Mouse (Mus musculus) midbrain, embryonic 16.5 days (tissue): ENCODE measurements around the gene Capza3. TPM values are rescaled to one million over a fixed set of nuclear protein-coding genes. Genes with fewer than 3 reads are reported as not detected.

Source experiments
- ATAC-seq: fragments of 200-750 bp; cut with Nextera tagmentation; 2 replicates; pipeline ENCODE4 v1.8.0; 2017; ENCODE audit warnings: moderate TSS enrichment
- H3K27ac ChIP-seq: fragments of 300-500 bp; sonication (generic); 2 replicates; pipeline ENCODE4 v1.5.1; 2014; ENCODE audit warnings: mild to moderate bottlenecking, low read length, mixed read lengths
- H3K27me3 ChIP-seq: fragments of 300-500 bp; sonication (generic); 2 replicates; pipeline ENCODE4 v1.6.1; 2014; ENCODE audit warnings: low read depth, low read length, mixed read lengths; ENCODE audit not compliant: control insufficient read depth, insufficient read depth
- H3K36me3 ChIP-seq: fragments of 300-500 bp; sonication (generic); 2 replicates; pipeline ENCODE4 v1.6.1; 2014; ENCODE audit warnings: mild to moderate bottlenecking, low read length, moderate library complexity, mixed read lengths; ENCODE audit not compliant: control insufficient read depth, insufficient read depth
- H3K4me1 ChIP-seq: fragments of 300-500 bp; sonication (generic); 2 replicates; pipeline ENCODE4 v1.6.1; 2014; ENCODE audit warnings: mild to moderate bottlenecking, low read length, mixed read lengths; ENCODE audit not compliant: control insufficient read depth, insufficient read depth
- H3K4me2 ChIP-seq: fragments of 300-500 bp; sonication (generic); 2 replicates; pipeline ENCODE4 v1.6.1; 2014; ENCODE audit warnings: mild to moderate bottlenecking, low read length, mixed read lengths
- H3K4me3 ChIP-seq: fragments of 300-500 bp; sonication (generic); 2 replicates; pipeline ENCODE4 v1.5.1; 2014; ENCODE audit warnings: low read depth, mild to moderate bottlenecking, low read length, moderate library complexity, mixed read lengths
- H3K9ac ChIP-seq: fragments of 300-500 bp; sonication (generic); 2 replicates; pipeline ENCODE4 v1.6.1; 2014; ENCODE audit warnings: low read depth, low read length, mixed read lengths
- H3K9me3 ChIP-seq: fragments of 300-500 bp; sonication (generic); replicated peaks from 2 replicates; pipeline ENCODE4 v1.6.1; 2014; ENCODE audit warnings: mild to moderate bottlenecking, low read length, mixed read lengths; ENCODE audit not compliant: control insufficient read depth, poor library complexity, severe bottlenecking
- WGBS: fragments of 180-500 bp; shearing (Covaris S2); extraction: QIAGEN DNeasy Blood & Tissue Kit; methylation state at CpG from one replicate; pipeline ENCODE4 v1.1.7; 2014; 5-methylcytosine and 5-hydroxymethylcytosine counted together
- polyA plus RNA-seq: library from polyadenylated mRNA; unstranded; fragments of >200 nt; fragmentation: Nextera tagmentation; extraction: Ambion mirVana; gene quantifications from 2 replicates; pipeline ENCODE4 v1.2.1, GENCODE M21; 2015

The Capza3 gene
- polyA plus RNA-seq, 1 experiment from 2014 or later, result not detected

GRCm38 (mm10) chr6:140089855-140090254, 48.8 kb downstream of the Capza3 start:
- Histone ChIP-seq H3K4me2 (no peak overlapping the region), H3K4me1 (no peaks in the 10 kb centered on the region), H3K9ac (no peak overlapping the region), H3K4me3 (no peak overlapping the region), H3K36me3 (no peaks in the 10 kb centered on the region), H3K27ac (no peak overlapping the region), H3K27me3 (no peaks in the 10 kb centered on the region), H3K9me3 (no peaks in the 10 kb centered on the region)
- 87% methylated on average over 5 of the region's 5 CpGs for WGBS
- ATAC-seq, result no peak

Other genes starting within 250 kb of the Capza3 start
- 0.53 and 0.97 TPM in 2 replicates for gene Plcz1, start 205 bp downstream of the Capza3 start, polyA plus RNA-seq